Mouse (Mus musculus) limb, embryonic 14.5 days (tissue): Measurements from ENCODE around the gene Rmdn3. TPM values are rescaled to one million over a fixed set of nuclear protein-coding genes. Genes with fewer than 3 reads are reported as not detected.

Experiments used
- ATAC-seq: fragments of 200-750 bp; cut with Nextera tagmentation; 2 replicates; pipeline ENCODE4 v1.8.0; 2017; ENCODE audit warnings: low read depth, moderate number of reproducible peaks, moderate TSS enrichment; ENCODE audit not compliant: low FRiP score
- DNase-seq: peaks from one replicate; pipeline ENCODE4 v3.0.0-alpha.2; 2015; ENCODE audit warnings: low spot score
- H3K27ac ChIP-seq: fragments of 300-500 bp; sonication (generic); replicated peaks from 2 replicates; pipeline ENCODE4 v1.5.1; 2014; ENCODE audit warnings: low read depth, mild to moderate bottlenecking, low read length, moderate library complexity, mixed read lengths
- H3K27me3 ChIP-seq: fragments of 300-500 bp; sonication (generic); 2 replicates; pipeline ENCODE4 v1.6.1; 2014; ENCODE audit warnings: low read length, mixed read lengths; ENCODE audit not compliant: control insufficient read depth, insufficient read depth
- H3K36me3 ChIP-seq: fragments of 300-500 bp; sonication (generic); 2 replicates; pipeline ENCODE4 v1.6.1; 2014; ENCODE audit warnings: mild to moderate bottlenecking, low read length, moderate library complexity, mixed read lengths; ENCODE audit not compliant: control insufficient read depth, insufficient read depth
- H3K4me1 ChIP-seq: fragments of 300-500 bp; sonication (generic); 2 replicates; pipeline ENCODE4 v1.6.1; 2014; ENCODE audit warnings: antibody characterized with exemption, low read length, mixed read lengths; ENCODE audit not compliant: control insufficient read depth, insufficient read depth
- H3K4me2 ChIP-seq: fragments of 300-500 bp; sonication (generic); replicated peaks from 2 replicates; pipeline ENCODE4 v1.6.1; 2014; ENCODE audit warnings: low read depth, mild to moderate bottlenecking, low read length, moderate library complexity; ENCODE audit not compliant: severe bottlenecking
- H3K4me3 ChIP-seq: fragments of 300-500 bp; sonication (generic); replicated peaks from 2 replicates; pipeline ENCODE4 v1.5.1; 2014; ENCODE audit warnings: low read length
- H3K9ac ChIP-seq: fragments of 300-500 bp; sonication (generic); 2 replicates; pipeline ENCODE4 v1.6.1; 2014; ENCODE audit warnings: mild to moderate bottlenecking, low read depth, low read length, moderate library complexity; ENCODE audit not compliant: severe bottlenecking
- H3K9me3 ChIP-seq: fragments of 300-500 bp; sonication (generic); 2 replicates; pipeline ENCODE4 v1.6.1; 2016; ENCODE audit warnings: low read length; ENCODE audit not compliant: control insufficient read depth
- POLR2A ChIP-seq: fragments of 200-500 bp; IDR thresholded peaks from 2 replicates; pipeline ENCODE4 v1.8.0; 2012; ENCODE audit warnings: inconsistent platforms, mild to moderate bottlenecking, moderate library complexity, borderline replicate concordance; ENCODE audit not compliant: insufficient read depth, insufficient read length; ENCODE audit errors: extremely low read depth
- WGBS: fragments of 180-500 bp; shearing (Covaris S2); extraction: QIAGEN DNeasy Blood & Tissue Kit; methylation state at CpG from one replicate; pipeline ENCODE4 v1.1.7; 2014; 5-methylcytosine and 5-hydroxymethylcytosine counted together
- polyA plus RNA-seq, 2 experiments: library from polyadenylated mRNA; depleted of rRNA in 1 of 2; stranded (reverse) in 1 of 2; unstranded in 1 of 2; fragments of >200 nt; fragmentation: Nextera tagmentation in 1 of 2; extraction: Ambion mirVana in 1 of 2; gene quantifications; 2 replicates each; pipeline versions ENCODE4 v1.2.1 to v1.2.3; 2012 to 2014

Rmdn3 gene
- polyA plus RNA-seq, 2 experiments: 27.4 to 40.7 TPM

GRCm38 (mm10) chr2:119136346-119136898, 20.4 kb downstream of the Rmdn3 start:
- Histone ChIP-seq H3K27me3 (no peaks in the 10 kb centered on the region), H3K4me1 (no peaks in the 10 kb centered on the region), H3K9ac (no peak overlapping the region), H3K4me2 (no peak overlapping the region), H3K36me3 (peaks cover 85% of the 10 kb centered on the region), H3K27ac (no peak overlapping the region), H3K9me3 (no peaks in the 10 kb centered on the region), H3K4me3 (no peak overlapping the region)
- 87% methylated on average over 5 of the region's 5 CpGs for WGBS
- no peak for ATAC-seq
- TF ChIP-seq POLR2A: no peak
- no peak for DNase-seq

- DNase-seq (no peak), ATAC-seq (no peak)
- WGBS: 15% methylated on average over 18 of the region's 20 CpGs
- H3K36me3 ChIP-seq: peaks cover 16% of the 10 kb centered on the region
- H3K4me2 ChIP-seq: peak overlapping the region; percentile 73
- peaks cover 8% of the 10 kb centered on the region for H3K4me1 ChIP-seq
- H3K9ac ChIP-seq: peak overlapping the region; percentile 68
- no peak for TF ChIP-seq POLR2A
- H3K9me3 ChIP-seq: no peaks in the 10 kb centered on the region
- H3K4me3 ChIP-seq: peak overlapping the region; percentile 60
- H3K27ac ChIP-seq: peak overlapping the region; percentile 75; the same call in 1 of the 2 replicates
- H3K27me3 ChIP-seq: no peaks in the 10 kb centered on the region
Measured at GRCm38 (mm10) chr2:119113121-119113925, 43.5 kb downstream of the Rmdn3 start.

- Histone ChIP-seq H3K27me3 (no peaks in the 10 kb centered on the region), H3K4me1 (peaks cover 8% of the 10 kb centered on the region), H3K9me3 (no peaks in the 10 kb centered on the region), H3K36me3 (peaks cover 10% of the 10 kb centered on the region), H3K9ac (peak within 1 kb of the TSS; percentile 68), H3K27ac (peak within 1 kb of the TSS; percentile 75), H3K4me3 (peak within 1 kb of the TSS; percentile 60), H3K4me2 (peak within 1 kb of the TSS; percentile 73)
- peak; percentile 90 for ATAC-seq
- peak; percentile 93 for DNase-seq
- WGBS: under 1% methylated on average over 42 of the region's 51 CpGs
- TF ChIP-seq POLR2A: peak; percentile 68; the same call in 1 of the 2 replicates
Measured at GRCm38 (mm10) chr2:119112438-119113112, 44.3 kb downstream of the Rmdn3 start, which contains the start of gene Rad51. TSS of gene Rad51 (plus strand) at chr2:119112793.

- ATAC-seq: no peak
Measured at GRCm38 (mm10) chr2:119111060-119111459, 45.8 kb downstream of the Rmdn3 start.

GRCm38 (mm10) chr2:119108554-119108953, 48.3 kb downstream of the Rmdn3 start:
- ATAC-seq (no peak), DNase-seq (peak; percentile 67)
- Histone ChIP-seq H3K27me3 (no peaks in the 10 kb centered on the region), H3K4me1 (peaks cover 4% of the 10 kb centered on the region), H3K4me3 (no peak overlapping the region), H3K9ac (no peak overlapping the region), H3K36me3 (peaks cover 15% of the 10 kb centered on the region), H3K4me2 (no peak overlapping the region), H3K9me3 (no peaks in the 10 kb centered on the region), H3K27ac (no peak overlapping the region)
- WGBS: 57% methylated on average over 4 of the region's 4 CpGs
- no peak for TF ChIP-seq POLR2A

More at GRCm38 (mm10) chr2:119111060-119111459, 45.8 kb downstream of the Rmdn3 start:
- DNase-seq: no peak
- Histone ChIP-seq H3K4me1 (peaks cover 8% of the 10 kb centered on the region), H3K27me3 (no peaks in the 10 kb centered on the region), H3K27ac (no peak overlapping the region), H3K4me2 (no peak overlapping the region), H3K9ac (no peak overlapping the region), H3K4me3 (no peak overlapping the region), H3K9me3 (no peaks in the 10 kb centered on the region), H3K36me3 (peaks cover 4% of the 10 kb centered on the region; the same call in 1 of the 2 replicates)
- TF ChIP-seq POLR2A: no peak
- WGBS: 90% methylated on average over 3 of the region's 3 CpGs
